Mouse (Mus musculus): ENCODE measurements around the gene Gm10260.

DNA sequence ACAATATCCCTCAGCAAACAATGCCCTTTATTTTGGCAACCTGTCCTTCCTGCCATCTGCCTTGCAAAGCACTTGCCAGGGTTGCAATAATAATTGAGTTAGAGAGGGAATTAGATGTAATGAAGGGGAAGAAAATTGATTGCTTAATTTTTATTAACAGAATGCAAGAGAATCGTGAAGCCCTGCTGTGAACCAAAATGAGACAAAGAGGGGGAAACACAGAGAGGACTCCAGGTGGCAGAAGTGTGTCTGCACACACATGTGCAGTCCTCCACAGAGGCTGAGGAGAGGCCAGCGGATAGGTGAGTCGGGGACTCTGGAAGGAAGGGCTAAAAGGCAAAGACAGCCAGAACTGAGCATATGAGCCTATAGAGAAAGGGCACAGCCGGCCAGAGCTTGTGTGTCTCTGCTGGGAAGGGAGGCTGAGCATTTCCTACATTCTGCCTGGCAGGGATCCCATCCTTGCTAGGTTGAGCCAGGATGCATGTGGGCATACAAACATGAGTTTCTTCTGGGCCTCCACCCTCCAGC lies 9.5 kb downstream of the Gm10260 start:
- TF ChIP-seq POLR2A (IDR thresholded peaks at IDR 0.05; ENCODE audit: insufficient read length, low read depth): no peak
- no peak for TF ChIP-seq USF1 (IDR thresholded peaks at IDR 0.05; ENCODE audit: low read depth)
- TF ChIP-seq MAX (IDR thresholded peaks at IDR 0.05; ENCODE audit: low read depth): no peak
- TF ChIP-seq TCF12 (IDR thresholded peaks at IDR 0.05; ENCODE audit: insufficient read depth, poor library complexity, severe bottlenecking): no peak
- TF ChIP-seq E2F4 (IDR thresholded peaks at IDR 0.05; ENCODE audit: insufficient read depth): no peak
- no peak for TF ChIP-seq TCF3 (IDR thresholded peaks at IDR 0.05; ENCODE audit: insufficient read length, low read depth)
- TF ChIP-seq POLR2AphosphoS2 (IDR thresholded peaks at IDR 0.05; ENCODE audit: insufficient read length, low read depth): no peak

Data from myocyte (in vitro differentiated cells).